Mouse (Mus musculus): ENCODE results near the gene Cabp4.

- TF ChIP-seq POLR2A (IDR thresholded peaks at IDR 0.05; ENCODE audit: extremely low read depth, insufficient read depth, low read length) = no peak
- TF ChIP-seq CTCF (IDR thresholded peaks at IDR 0.05; ENCODE audit: extremely low read depth, insufficient read depth, low read length) = no peak
These were observed 50.1 kb downstream of the Cabp4 start for GRCm38 (mm10) chr19:4093772-4094171.

All from cortical plate, adult 2 months (tissue).